Mouse (Mus musculus) spleen, postnatal 4 days (tissue): ENCODE measurements at regions not wholly inside any gene's neighbourhood (a gene's known extent, or its start where the extent isn't known, plus 50 kb on each side); places are given as distances from the start of the nearest gene placed in this dataset.

Experiments used
- DNase-seq, 2 experiments: peaks; one replicate each; pipeline ENCODE4 v3.0.0; 2022; ENCODE audit warnings: low spot score in 2 of 2

- no peak for DNase-seq
Observed at GRCm38 (mm10) chr1:42471846-42472494, 223.6 kb upstream of the Pou3f3 start.

- no peak for DNase-seq
Observed at GRCm38 (mm10) chr1:42472495-42473230, 222.9 kb upstream of the Pou3f3 start.

- DNase-seq, result no peak
Observed at GRCm38 (mm10) chr1:42474197-42474596, 221.4 kb upstream of the Pou3f3 start.

GRCm38 (mm10) chr1:42474831-42475230 lies 220.7 kb upstream of the Pou3f3 start:
- no peak for DNase-seq

GRCm38 (mm10) chr1:42475629-42476028 lies 219.9 kb upstream of the Pou3f3 start:
- no peak for DNase-seq

GRCm38 (mm10) chr1:42480348-42480920 lies 215.1 kb upstream of the Pou3f3 start:
- DNase-seq, result no peak

- no peak for DNase-seq
Observed at GRCm38 (mm10) chr1:42489563-42489962, 206.0 kb upstream of the Pou3f3 start.

- no peak for DNase-seq
Observed at GRCm38 (mm10) chr1:42490856-42491643, 204.5 kb upstream of the Pou3f3 start.

- DNase-seq, result no peak
Observed at GRCm38 (mm10) chr1:42491644-42492277, 203.8 kb upstream of the Pou3f3 start.

- DNase-seq, result no peak
Observed at GRCm38 (mm10) chr1:42496022-42496421, 199.5 kb upstream of the Pou3f3 start.

- DNase-seq, result no peak
Observed at GRCm38 (mm10) chr1:42496433-42496832, 199.1 kb upstream of the Pou3f3 start.

GRCm38 (mm10) chr1:42498901-42499300 lies 196.7 kb upstream of the Pou3f3 start:
- no peak for DNase-seq

GRCm38 (mm10) chr1:42504491-42504890 lies 191.1 kb upstream of the Pou3f3 start:
- no peak for DNase-seq

GRCm38 (mm10) chr1:42505048-42505729 lies 190.4 kb upstream of the Pou3f3 start:
- DNase-seq, result no peak

GRCm38 (mm10) chr1:42514417-42514816 lies 181.2 kb upstream of the Pou3f3 start:
- no peak for DNase-seq

- DNase-seq, result no peak
Observed at GRCm38 (mm10) chr1:42524401-42524800, 171.2 kb upstream of the Pou3f3 start.

GRCm38 (mm10) chr1:42527746-42528476 lies 167.7 kb upstream of the Pou3f3 start:
- DNase-seq, result no peak

GRCm38 (mm10) chr1:42532908-42533307 lies 162.7 kb upstream of the Pou3f3 start:
- DNase-seq, result no peak

GRCm38 (mm10) chr1:42539066-42539539 lies 156.5 kb upstream of the Pou3f3 start:
- no peak for DNase-seq
